Mouse (Mus musculus): ENCODE data around the gene Zbtb32.

DNA sequence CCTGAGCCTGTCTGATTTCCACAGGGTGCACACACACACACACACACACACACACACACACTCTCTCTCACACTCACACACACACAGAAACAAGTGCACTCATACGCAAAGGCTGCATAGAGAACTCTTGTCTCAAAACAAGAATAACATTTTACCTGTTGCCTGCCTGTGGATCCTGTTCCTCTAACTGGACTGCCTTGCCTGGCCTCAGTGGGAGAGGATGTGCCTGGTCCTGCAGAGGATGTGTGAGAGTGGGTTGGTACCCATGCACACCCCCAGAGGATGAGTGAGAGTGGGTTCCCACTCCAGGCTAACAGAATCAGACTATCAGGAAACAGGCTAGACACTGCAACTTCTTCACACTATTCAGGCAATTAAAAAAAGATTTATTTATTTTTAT, 48.1 kb downstream of the Zbtb32 start:
- TF ChIP-seq CTCF (IDR thresholded peaks at IDR 0.05; ENCODE audit: extremely low read depth, insufficient read length, insufficient replicate concordance, low read depth, low read length) (no peak), POLR2A (IDR thresholded peaks at IDR 0.05; ENCODE audit: low read depth, low read length) (no peak)

Data from small intestine, adult 2 months (tissue).